Mouse (Mus musculus) lung, postnatal 4 days (tissue): ENCODE data around the gene Mpped2.
A peak's percentile ranks its signal among the peaks of the same experiment; 100 is the strongest.

ENCODE experiments used
- DNase-seq, 2 experiments: peaks; one replicate each; pipeline ENCODE4 v3.0.0; 2021

The Mpped2 gene

GRCm38 (mm10) chr2:106746905-106747304 lies 53.8 kb downstream of the Mpped2 start:
- no peak for DNase-seq

- DNase-seq, result no peak
These were observed 54.3 kb downstream of the Mpped2 start for GRCm38 (mm10) chr2:106747342-106747741.

- DNase-seq, result no peak
These were observed 57.8 kb downstream of the Mpped2 start for GRCm38 (mm10) chr2:106750878-106751277.

- DNase-seq, result no peak
These were observed 60.6 kb downstream of the Mpped2 start for GRCm38 (mm10) chr2:106753703-106754102.

GRCm38 (mm10) chr2:106754696-106755095 lies 61.6 kb downstream of the Mpped2 start:
- no peak for DNase-seq

GRCm38 (mm10) chr2:106756354-106757103 lies 63.5 kb downstream of the Mpped2 start:
- DNase-seq, result no peak

GRCm38 (mm10) chr2:106762920-106763319 lies 69.9 kb downstream of the Mpped2 start:
- DNase-seq, result no peak

GRCm38 (mm10) chr2:106769236-106769635 lies 76.2 kb downstream of the Mpped2 start:
- no peak for DNase-seq

GRCm38 (mm10) chr2:106772643-106773042 lies 79.6 kb downstream of the Mpped2 start:
- DNase-seq, result no peak

- DNase-seq, result no peak
These were observed 81.5 kb downstream of the Mpped2 start for GRCm38 (mm10) chr2:106774251-106775196.

- DNase-seq, result no peak
These were observed 82.9 kb downstream of the Mpped2 start for GRCm38 (mm10) chr2:106775994-106776393.

- DNase-seq, result no peak
These were observed 85.9 kb downstream of the Mpped2 start for GRCm38 (mm10) chr2:106778861-106779516.

- DNase-seq, result no peak
These were observed 88.4 kb downstream of the Mpped2 start for GRCm38 (mm10) chr2:106781181-106782179.

- no peak for DNase-seq
These were observed 90.2 kb downstream of the Mpped2 start for GRCm38 (mm10) chr2:106783311-106783710.

- DNase-seq, result no peak
These were observed 95.0 kb downstream of the Mpped2 start for GRCm38 (mm10) chr2:106788055-106788454.

- no peak for DNase-seq
These were observed 95.5 kb downstream of the Mpped2 start for GRCm38 (mm10) chr2:106788573-106788972.

GRCm38 (mm10) chr2:106789694-106790328 lies 96.7 kb downstream of the Mpped2 start:
- DNase-seq, result peak; percentile 14 to 30

GRCm38 (mm10) chr2:106790329-106790701 lies 97.2 kb downstream of the Mpped2 start:
- DNase-seq, result peak; percentile 13 to 45

GRCm38 (mm10) chr2:106796246-106796645 lies 103.2 kb downstream of the Mpped2 start:
- DNase-seq, result no peak

- no peak for DNase-seq
These were observed 104.8 kb downstream of the Mpped2 start for GRCm38 (mm10) chr2:106797855-106798254.

- no peak for DNase-seq
These were observed 105.8 kb downstream of the Mpped2 start for GRCm38 (mm10) chr2:106798824-106799223.
